Mouse (Mus musculus) stomach, postnatal 0 days (tissue): ENCODE data around the gene Camk2n1.
A peak's percentile ranks its signal among the peaks of the same experiment; 100 is the strongest.

Experiments used
- CTCF ChIP-seq: IDR thresholded peaks from 2 replicates; pipeline ENCODE4 v1.5.1; 2016; ENCODE audit warnings: antibody characterized with exemption, low read depth, mild to moderate bottlenecking, moderate library complexity
- EP300 ChIP-seq: optimal IDR thresholded peaks from 2 replicates; pipeline ENCODE3; 2016; ENCODE audit warnings: antibody characterized with exemption

GRCm38 (mm10) chr4:138466690-138467089 lies 12.6 kb downstream of the Camk2n1 start:
- peak; percentile 43 for TF ChIP-seq CTCF
- no peak for TF ChIP-seq EP300
